Mouse (Mus musculus) lung, embryonic 16.5 days (tissue): ENCODE data around the gene Rad51b. TPM values are rescaled to one million over a fixed set of nuclear protein-coding genes. Genes with fewer than 3 reads are reported as not detected.

Source experiments
- polyA plus RNA-seq: library from polyadenylated mRNA; unstranded; fragments of >200 nt; fragmentation: Nextera tagmentation; extraction: Ambion mirVana; gene quantifications from 2 replicates; pipeline ENCODE4 v1.2.1, GENCODE M21; 2015

Gene Rad51b
- polyA plus RNA-seq, 1 experiment from 2014 or later: 7.6 TPM

Other genes with a start within 250 kb of the Rad51b start
- 25.9 and 26.4 TPM in 2 replicates for gene Pigh, start 207.6 kb upstream of the Rad51b start, polyA plus RNA-seq
- gene Arg2, start 166.5 kb upstream of the Rad51b start, polyA plus RNA-seq: 4.6 and 5.9 TPM in 2 replicates
- 80.5 and 83.7 TPM in 2 replicates for gene Vti1b, start 124.6 kb upstream of the Rad51b start, polyA plus RNA-seq
- gene Rdh11, start 105.0 kb upstream of the Rad51b start, polyA plus RNA-seq: 22.7 and 24.1 TPM in 2 replicates
- gene Rdh12, start 88.4 kb upstream of the Rad51b start, polyA plus RNA-seq: 1.6 and 2.1 TPM in 2 replicates
- gene Zfyve26, start 978 bp upstream of the Rad51b start, polyA plus RNA-seq: 12.1 and 13.7 TPM in 2 replicates